Comparison of ENCODE assay signal across 1 mouse cellular context in genomic region chr13:3877185-3877584, GRCm38 (mm10).
TF ChIP-seq lines count a peak whose summit lies in the region.

No protein-coding gene starts in this region.

TF ChIP-seq in MEL, 35 proteins besides CTCF, POLR2A, EP300 and RAD21 (continued from another document):
- TF ChIP-seq BHLHE40 (IDR thresholded peaks at IDR 0.05; ENCODE audit: borderline replicate concordance, low read depth, low read length) (no peak), MYC (IDR thresholded peaks at IDR 0.05; ENCODE audit: low read depth, low read length) (no peak), TAL1 (IDR thresholded peaks at IDR 0.05; ENCODE audit: low read length) (no peak), KAT2A (conservative IDR thresholded peaks at IDR 0.05; ENCODE audit: low read depth, low read length) (no peak), NELFE (IDR thresholded peaks at IDR 0.05; ENCODE audit: low read depth, low read length) (no peak), E2F4 (IDR thresholded peaks at IDR 0.05; ENCODE audit: borderline replicate concordance, low read depth, low read length) (no peak), USF2 (IDR thresholded peaks at IDR 0.05; ENCODE audit: borderline replicate concordance in 1 of 2, insufficient read depth in 1 of 2, low read depth in 1 of 2, low read length in 2 of 2) (no peak), MYB (IDR thresholded peaks at IDR 0.05; ENCODE audit: low read depth, low read length) (no peak)
